Mouse (Mus musculus) bone marrow macrophage, adult 2 months (primary cell): ENCODE measurements around the gene Mindy1. TPM values are rescaled to one million over a fixed set of nuclear protein-coding genes. Genes with fewer than 3 reads are reported as not detected.
A peak's percentile ranks its signal among the peaks of the same experiment; 100 is the strongest.

Experiments used
- H3K27ac ChIP-seq: 2 replicates; pipeline ENCODE4 v1.5.1; 2012; ENCODE audit warnings: low read depth, low read length; ENCODE audit not compliant: insufficient read depth
- H3K4me1 ChIP-seq: 2 replicates; pipeline ENCODE4 v1.6.1; 2012; ENCODE audit warnings: low read length; ENCODE audit not compliant: control insufficient read depth, insufficient read depth
- H3K4me3 ChIP-seq: 2 replicates; pipeline ENCODE4 v1.5.1; 2012; ENCODE audit warnings: mild to moderate bottlenecking, low read length, moderate library complexity; ENCODE audit not compliant: insufficient read depth
- CTCF ChIP-seq: IDR thresholded peaks from 2 replicates; pipeline ENCODE4 v1.5.1; 2012; ENCODE audit warnings: low read depth, mild to moderate bottlenecking, low read length, moderate library complexity
- POLR2A ChIP-seq: IDR thresholded peaks from 2 replicates; pipeline ENCODE4 v1.6.1; 2012; ENCODE audit warnings: mild to moderate bottlenecking, low read depth, low read length, borderline replicate concordance
- polyA plus RNA-seq: library from polyadenylated mRNA; stranded (reverse); fragments of >200 nt; gene quantifications from 2 replicates; pipeline ENCODE4 v1.2.4, GENCODE M21; 2012; ENCODE audit not compliant: missing spikeins, insufficient read depth, insufficient read length

Mindy1 gene
- polyA plus RNA-seq, 1 experiment: 70.7 TPM

DNA sequence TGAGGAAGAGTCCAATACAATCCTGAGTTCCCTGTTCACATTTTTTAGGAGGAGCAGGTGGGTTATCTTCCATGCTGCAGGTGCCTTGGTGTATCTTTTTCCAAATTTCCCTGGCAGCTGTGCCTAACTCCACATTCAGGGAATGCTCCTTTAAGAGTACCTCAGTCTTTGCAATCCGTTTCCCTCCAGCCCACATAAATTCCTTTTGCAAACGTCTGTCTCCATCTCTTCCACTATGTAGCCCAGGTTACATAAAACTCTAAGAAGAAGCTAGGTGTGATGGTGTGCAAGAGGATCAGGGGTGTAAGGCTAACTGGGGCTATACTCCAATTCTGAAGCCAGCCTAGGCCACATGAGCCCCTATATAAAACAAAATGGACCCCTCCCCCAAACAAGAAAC is 38.1 kb upstream of the Mindy1 start:
- H3K4me1 ChIP-seq: peaks cover 7% of the 10 kb centered on the region
- TF ChIP-seq CTCF (no peak), POLR2A (no peak)
- no peak overlapping the region for H3K4me3 ChIP-seq
- H3K27ac ChIP-seq: no peak overlapping the region

DNA sequence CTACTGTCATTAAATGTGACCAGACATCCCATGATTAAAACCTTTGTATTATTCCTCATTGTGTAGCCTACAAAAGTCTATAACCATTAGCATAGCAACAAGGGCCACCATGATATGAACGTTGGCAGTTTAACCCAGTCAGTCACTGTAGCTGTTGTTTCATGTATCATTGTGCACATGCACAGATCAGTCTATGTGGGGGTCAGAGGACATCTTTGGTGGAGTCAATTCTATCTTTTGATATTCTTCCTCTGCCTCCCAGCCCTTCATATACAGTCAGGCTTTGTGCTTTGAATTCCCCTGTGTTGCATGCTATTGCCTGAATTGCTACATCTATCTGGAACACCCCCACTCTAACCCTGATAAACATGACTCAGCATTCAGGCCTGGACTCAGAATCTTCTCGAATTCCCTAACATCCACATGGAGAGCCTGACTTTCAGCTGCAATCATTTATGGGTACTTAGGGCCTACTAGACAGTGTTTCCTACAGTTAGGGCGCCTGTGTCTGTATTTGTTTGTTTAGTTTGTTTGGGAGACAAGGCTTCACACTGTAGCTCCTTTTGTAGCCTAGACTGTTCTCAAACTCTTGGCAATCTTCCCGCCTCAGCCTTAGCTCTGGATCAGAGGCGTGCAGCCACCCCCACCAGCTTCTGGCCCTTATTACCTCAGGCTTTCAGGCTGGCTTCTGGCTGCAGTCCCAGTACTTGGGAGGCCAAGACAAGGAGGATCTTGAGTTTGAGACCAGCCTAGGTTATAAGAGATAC is 34.5 kb upstream of the Mindy1 start:
- Histone ChIP-seq H3K27ac (no peak overlapping the region), H3K4me3 (no peak overlapping the region), H3K4me1 (peaks cover 7% of the 10 kb centered on the region)
- TF ChIP-seq CTCF: no peak
- TF ChIP-seq POLR2A: no peak

DNA sequence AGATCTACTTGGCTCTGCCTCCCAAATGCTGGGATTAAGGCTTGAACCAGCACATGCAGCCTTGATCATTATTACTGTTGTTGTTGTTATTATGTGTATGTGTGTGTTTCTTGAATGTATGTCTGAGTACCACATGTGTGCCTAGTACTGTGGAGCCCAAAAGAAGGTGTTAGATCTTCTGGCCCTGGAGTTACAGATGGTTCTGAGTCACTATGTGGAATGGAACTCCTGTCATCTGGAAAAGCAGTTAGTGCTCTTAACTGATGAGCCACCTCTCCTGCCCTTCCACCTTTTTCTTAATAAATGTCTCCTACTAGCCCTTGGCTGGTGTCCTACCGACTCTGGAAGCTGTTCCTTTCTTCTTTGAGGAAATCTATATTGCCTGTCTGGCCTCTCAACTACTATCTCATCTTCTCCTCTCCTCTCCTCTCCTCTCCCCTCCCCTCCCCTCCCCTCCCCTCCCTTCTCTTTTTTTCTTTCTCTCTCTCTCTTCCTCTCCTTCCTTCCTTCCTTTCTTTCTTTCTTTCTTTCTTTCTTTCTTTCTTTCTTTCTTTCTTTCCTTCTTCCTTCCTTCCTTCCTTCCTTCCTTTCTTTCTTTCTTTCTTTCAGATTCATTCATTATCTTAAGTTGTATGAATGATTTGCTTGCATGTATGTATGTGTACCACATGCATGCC is 33.3 kb upstream of the Mindy1 start:
- no peak for TF ChIP-seq POLR2A
- H3K4me3 ChIP-seq: no peak overlapping the region
- peaks cover 7% of the 10 kb centered on the region for H3K4me1 ChIP-seq
- H3K27ac ChIP-seq: no peak overlapping the region

DNA sequence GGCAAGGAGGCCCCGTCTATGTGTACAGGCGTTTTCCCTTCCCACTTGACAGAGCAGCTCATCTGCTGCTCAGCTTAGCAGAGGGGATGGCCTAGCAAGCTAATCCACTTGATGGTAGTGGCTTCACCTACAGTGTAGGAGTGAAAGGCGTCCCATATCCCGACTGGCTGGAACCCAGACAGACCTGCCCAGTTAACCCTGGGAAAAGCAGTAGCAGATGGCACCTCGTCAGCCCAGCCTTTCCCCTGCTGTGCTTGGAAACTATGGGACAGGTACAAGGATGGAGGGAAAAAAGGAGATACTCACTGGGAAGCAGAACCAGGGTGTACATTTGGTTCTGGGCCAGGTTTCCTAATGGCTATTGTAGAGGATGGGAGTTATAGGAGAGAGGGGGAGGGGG is 30.8 kb upstream of the Mindy1 start:
- no peak overlapping the region for H3K4me3 ChIP-seq
- no peak overlapping the region for H3K27ac ChIP-seq
- no peak for TF ChIP-seq CTCF
- TF ChIP-seq POLR2A: no peak
- peaks cover 7% of the 10 kb centered on the region for H3K4me1 ChIP-seq

GRCm38 (mm10) chr3:95250783-95251424 is 30.2 kb upstream of the Mindy1 start, which contains the start of gene Bnipl:
Gene Bnipl, minus strand, starts transcription at chr3:95251193.
- TF ChIP-seq POLR2A: no peak
- TF ChIP-seq CTCF: no peak
- H3K4me3 ChIP-seq: no peak within 1 kb of the TSS
- H3K4me1 ChIP-seq: peaks cover 7% of the 10 kb centered on the region
- H3K27ac ChIP-seq: no peak within 1 kb of the TSS

GRCm38 (mm10) chr3:95256931-95257330 is 24.2 kb upstream of the Mindy1 start:
- Histone ChIP-seq H3K27ac (no peak overlapping the region), H3K4me1 (no peaks in the 10 kb centered on the region), H3K4me3 (no peak overlapping the region)
- TF ChIP-seq POLR2A (no peak), CTCF (no peak)

- Histone ChIP-seq H3K4me1 (peaks cover 9% of the 10 kb centered on the region), H3K27ac (no peak overlapping the region), H3K4me3 (no peak overlapping the region)
- TF ChIP-seq POLR2A (no peak), CTCF (no peak)
These were observed 19.2 kb upstream of the Mindy1 start for GRCm38 (mm10) chr3:95261975-95262374.

DNA sequence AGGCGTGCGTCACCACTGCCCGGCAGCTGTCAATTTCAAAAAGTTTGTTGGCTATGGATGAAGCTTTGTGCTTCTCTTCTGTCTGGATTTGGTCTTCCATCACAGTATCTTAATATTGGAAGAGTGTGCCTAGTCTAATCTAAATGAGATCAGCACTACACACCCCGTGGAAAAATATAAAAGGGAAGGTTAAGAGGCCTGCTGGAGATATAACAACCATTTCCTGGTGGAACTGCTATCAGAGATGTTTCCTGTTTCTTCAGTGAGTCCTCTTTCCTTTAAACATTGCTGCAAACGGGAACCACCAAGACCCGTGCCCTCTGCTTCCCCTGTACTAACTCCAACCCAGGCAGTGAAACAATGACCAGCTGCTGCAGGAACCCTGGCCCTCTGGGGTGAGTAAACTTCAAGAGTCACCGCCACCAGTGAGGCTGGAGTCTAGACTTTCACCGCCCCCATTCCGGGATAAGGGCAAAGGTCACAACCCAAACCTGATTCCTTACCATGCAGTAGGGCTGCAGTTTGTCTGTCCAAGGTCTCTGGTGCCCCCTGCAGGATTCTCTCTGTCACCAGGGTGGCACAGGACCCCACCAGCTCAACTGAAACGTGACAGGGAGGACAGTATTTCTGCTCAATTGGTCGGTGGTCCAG is 17.9 kb upstream of the Mindy1 start:
- Histone ChIP-seq H3K27ac (peak overlapping the region; percentile 75), H3K4me1 (peaks cover 17% of the 10 kb centered on the region), H3K4me3 (peak overlapping the region; percentile 40)
- peak; percentile 75 for TF ChIP-seq CTCF
- no peak for TF ChIP-seq POLR2A

DNA sequence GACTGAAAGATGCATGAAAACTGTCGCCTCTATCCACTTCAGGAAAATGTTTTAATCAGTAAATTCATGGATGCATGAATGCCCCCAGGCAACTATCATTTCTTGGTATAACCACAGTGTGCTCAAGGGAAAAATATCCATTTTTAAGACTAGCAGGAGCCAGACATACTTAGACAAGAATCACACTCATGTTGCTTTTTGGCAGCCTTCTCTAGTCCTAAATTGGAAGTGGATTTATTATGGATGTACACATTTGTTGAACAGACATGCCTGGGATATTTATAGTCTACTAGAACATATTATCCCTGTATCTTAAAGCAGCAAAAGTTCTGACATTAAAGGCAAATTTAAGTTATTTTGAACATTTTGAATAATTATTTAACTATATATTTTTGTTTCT is 16.4 kb upstream of the Mindy1 start:
- TF ChIP-seq POLR2A: no peak

GRCm38 (mm10) chr3:95266052-95266451 is 15.1 kb upstream of the Mindy1 start:
- Histone ChIP-seq H3K4me1 (peaks cover 20% of the 10 kb centered on the region), H3K27ac (no peak overlapping the region), H3K4me3 (no peak overlapping the region)
- no peak for TF ChIP-seq POLR2A
- no peak for TF ChIP-seq CTCF

More for the DNA sequence above, 16.4 kb upstream of the Mindy1 start:
- Histone ChIP-seq H3K27ac (no peak overlapping the region), H3K4me1 (peaks cover 20% of the 10 kb centered on the region), H3K4me3 (no peak overlapping the region)
